Mouse (Mus musculus): ENCODE data around the gene Fcgr4. TPM values are rescaled to one million over a fixed set of nuclear protein-coding genes. Genes with fewer than 3 reads are reported as not detected.

The Fcgr4 gene
- 1.2 and 2.6 TPM in 2 replicates for polyA plus RNA-seq (2012; rRNA removed; ENCODE audit: low replicate concordance)

GRCm38 (mm10) chr1:171018737-171019136 is at the start of gene Fcgr4:
Gene Fcgr4, plus strand, starts transcription at chr1:171018920.

DNA sequence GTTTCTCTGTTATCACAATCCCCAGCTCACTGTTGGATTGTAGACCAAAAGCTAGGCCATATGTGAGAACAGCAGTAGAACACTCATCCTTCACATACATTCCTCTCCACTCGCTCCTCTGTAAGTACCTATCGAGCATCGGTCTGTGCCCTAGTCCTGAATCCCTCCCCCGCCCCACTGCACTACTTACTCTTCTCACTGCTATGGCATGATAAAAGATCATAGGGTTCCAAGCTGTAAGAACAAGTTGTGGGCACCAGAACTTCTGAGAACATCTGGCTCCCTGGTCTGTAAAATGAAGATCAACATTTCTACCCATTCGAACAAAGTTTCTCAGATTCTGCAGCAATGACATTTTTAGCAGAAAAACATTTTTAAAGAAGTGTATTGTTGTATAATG is 42.3 kb upstream of the Fcgr4 start, which contains the start of gene Fcgr2b:
TSS of gene Fcgr2b (minus strand) at position 101 of the 400 bp plus-strand sequence.

GRCm38 (mm10) chr1:171064491-171065242 is 45.9 kb downstream of the Fcgr4 start, which contains the start of gene Fcgr3:
Gene Fcgr3, minus strand, starts transcription at chr1:171064935.

Other genes starting within 250 kb of the Fcgr4 start
- 4.0 and 6.1 TPM in 2 replicates for gene Atf6, start 151.1 kb upstream of the Fcgr4 start, polyA plus RNA-seq (2012; rRNA removed; ENCODE audit: low replicate concordance)
- gene Gm26620, start 133.9 kb upstream of the Fcgr4 start, polyA plus RNA-seq (2012; rRNA removed; ENCODE audit: low replicate concordance) = 1.3 and 1.5 TPM in 2 replicates
- gene Dusp12, start 133.4 kb upstream of the Fcgr4 start, polyA plus RNA-seq (2012; rRNA removed; ENCODE audit: low replicate concordance) = 5.7 and 6.8 TPM in 2 replicates
- 0.07 and 0.63 TPM in 2 replicates for gene Fcrlb, start 106.0 kb upstream of the Fcgr4 start, polyA plus RNA-seq (2012; rRNA removed; ENCODE audit: low replicate concordance)
- 0.79 and 3.5 TPM in 2 replicates for gene Fcrla, start 91.3 kb upstream of the Fcgr4 start, polyA plus RNA-seq (2012; rRNA removed; ENCODE audit: low replicate concordance)
- 1.7 and 2.1 TPM in 2 replicates for gene Fcgr2b, start 42.4 kb upstream of the Fcgr4 start, polyA plus RNA-seq (2012; rRNA removed; ENCODE audit: low replicate concordance)
- 2.3 and 4.7 TPM in 2 replicates for gene Fcgr3, start 46.0 kb downstream of the Fcgr4 start, polyA plus RNA-seq (2012; rRNA removed; ENCODE audit: low replicate concordance)
- gene Cfap126, start 95.0 kb downstream of the Fcgr4 start, polyA plus RNA-seq (2012; rRNA removed; ENCODE audit: low replicate concordance) = 0.90 and 4.3 TPM in 2 replicates
- 189 and 291 TPM in 2 replicates for gene Sdhc, start 131.7 kb downstream of the Fcgr4 start, polyA plus RNA-seq (2012; rRNA removed; ENCODE audit: low replicate concordance)
- 0.25 and 0.82 TPM in 2 replicates for gene Mpz, start 131.8 kb downstream of the Fcgr4 start, polyA plus RNA-seq (2012; rRNA removed; ENCODE audit: low replicate concordance)
- gene Pcp4l1, start 177.3 kb downstream of the Fcgr4 start, polyA plus RNA-seq (2012; rRNA removed; ENCODE audit: low replicate concordance) = 27.8 and 42.5 TPM in 2 replicates
- gene Nr1i3, start 195.1 kb downstream of the Fcgr4 start, polyA plus RNA-seq (2012; rRNA removed; ENCODE audit: low replicate concordance) = 41.3 and 48.7 TPM in 2 replicates
- gene Tomm40l, start 203.6 kb downstream of the Fcgr4 start, polyA plus RNA-seq (2012; rRNA removed; ENCODE audit: low replicate concordance) = 26.9 and 29.4 TPM in 2 replicates
- gene Apoa2, start 206.1 kb downstream of the Fcgr4 start, polyA plus RNA-seq (2012; rRNA removed; ENCODE audit: low replicate concordance) = 2.0 and 3.7 TPM in 2 replicates
- gene Fcer1g, start 215.4 kb downstream of the Fcgr4 start, polyA plus RNA-seq (2012; rRNA removed; ENCODE audit: low replicate concordance) = 24.2 and 71.8 TPM in 2 replicates
- gene Adamts4, start 231.5 kb downstream of the Fcgr4 start, polyA plus RNA-seq (2012; rRNA removed; ENCODE audit: low replicate concordance) = 1.6 and 1.8 TPM in 2 replicates
- 127 and 139 TPM in 2 replicates for gene Ndufs2, start 232.5 kb downstream of the Fcgr4 start, polyA plus RNA-seq (2012; rRNA removed; ENCODE audit: low replicate concordance)

Measured in duodenum, adult 2 months (tissue).